Mouse (Mus musculus): ENCODE measurements around the gene Grk3. TPM values are rescaled to one million over a fixed set of nuclear protein-coding genes. Genes with fewer than 3 reads are reported as not detected.

Gene Grk3
- total RNA-seq, 2 experiments from 2014 or later: 0.42 to 3.6 TPM

DNA sequence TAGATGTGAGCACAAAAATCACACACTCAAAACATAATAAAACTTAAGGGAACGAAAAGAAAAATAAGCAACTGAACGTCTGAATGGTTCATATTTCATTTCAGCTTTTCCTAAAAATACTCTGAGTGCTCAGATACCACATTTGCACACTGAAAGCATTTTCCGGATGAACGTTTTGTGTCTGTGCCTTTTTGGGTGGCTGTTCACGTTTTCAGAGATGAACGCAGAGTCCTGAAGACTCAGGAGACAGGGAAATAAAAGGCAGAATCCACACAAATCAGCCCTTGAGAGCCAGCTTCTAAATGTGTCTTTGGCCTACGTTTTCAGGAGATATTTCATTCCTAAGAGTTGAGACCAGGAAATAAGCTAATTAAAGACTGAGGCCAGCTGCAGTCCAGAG is 69.7 kb downstream of the Grk3 start:
- ATAC-seq (replicated peaks; ENCODE audit: low FRiP score, poor library complexity, severe bottlenecking): no peak

DNA sequence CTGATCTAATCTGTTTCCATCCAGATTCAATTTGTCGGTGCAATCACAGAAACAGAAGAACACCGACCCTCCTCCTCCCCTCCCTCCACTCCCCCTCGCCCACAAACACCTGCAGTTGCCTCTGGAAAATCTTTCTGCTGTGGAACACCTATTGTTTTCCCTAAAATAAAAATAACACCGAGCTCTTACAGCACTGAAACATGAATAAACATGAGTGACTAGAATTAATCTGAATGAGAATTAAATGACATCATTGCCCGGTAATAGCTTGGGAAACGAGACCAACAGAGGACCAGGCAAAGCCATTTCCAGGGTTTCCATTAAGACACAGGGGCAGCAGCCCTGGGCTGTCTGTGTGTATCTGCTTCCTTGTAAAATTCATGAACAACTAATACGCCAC is 73.3 kb downstream of the Grk3 start:
- ATAC-seq (replicated peaks; ENCODE audit: low FRiP score, poor library complexity, severe bottlenecking): no peak

DNA sequence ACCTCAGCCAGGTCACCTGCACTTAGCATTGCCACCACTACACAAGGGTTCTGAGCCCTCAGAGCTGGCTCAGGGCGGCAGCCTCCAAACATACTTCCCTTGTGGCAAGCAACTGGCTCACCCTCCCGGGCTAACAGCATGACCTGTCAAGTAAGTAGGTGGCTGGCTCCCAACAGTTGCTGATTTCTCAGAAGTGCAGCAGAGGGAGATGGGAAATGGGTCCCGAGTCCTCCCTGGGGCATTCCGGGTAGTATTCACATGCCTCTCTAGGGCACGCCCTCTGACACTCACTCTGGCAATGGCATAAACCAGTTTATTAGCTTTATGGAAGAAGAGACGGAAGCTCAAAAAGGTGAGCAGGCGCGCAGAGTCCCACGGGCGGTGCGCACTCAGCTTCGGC is 74.6 kb downstream of the Grk3 start:
- no peak for ATAC-seq (replicated peaks; ENCODE audit: low FRiP score, poor library complexity, severe bottlenecking)

DNA sequence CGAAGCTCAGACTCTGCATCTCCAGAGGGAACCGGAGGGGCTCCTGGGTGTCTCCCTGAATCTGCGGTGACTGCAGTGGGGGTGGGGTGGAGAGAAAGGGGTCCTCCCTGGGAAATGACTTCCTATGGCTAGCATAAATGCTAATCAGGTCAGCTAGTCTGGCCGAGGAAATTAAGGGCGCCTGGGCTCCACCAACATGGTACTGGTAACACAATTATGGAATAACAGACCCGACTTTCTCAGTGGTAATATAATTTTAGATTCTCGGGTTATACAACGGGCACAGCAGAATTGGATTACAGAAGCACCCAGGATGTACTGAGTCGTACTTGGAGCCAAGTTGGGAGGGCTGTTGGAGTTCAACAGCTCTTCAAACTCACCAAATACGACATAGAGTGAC is 79.0 kb downstream of the Grk3 start:
- no peak for ATAC-seq (replicated peaks; ENCODE audit: low FRiP score, poor library complexity, severe bottlenecking)

DNA sequence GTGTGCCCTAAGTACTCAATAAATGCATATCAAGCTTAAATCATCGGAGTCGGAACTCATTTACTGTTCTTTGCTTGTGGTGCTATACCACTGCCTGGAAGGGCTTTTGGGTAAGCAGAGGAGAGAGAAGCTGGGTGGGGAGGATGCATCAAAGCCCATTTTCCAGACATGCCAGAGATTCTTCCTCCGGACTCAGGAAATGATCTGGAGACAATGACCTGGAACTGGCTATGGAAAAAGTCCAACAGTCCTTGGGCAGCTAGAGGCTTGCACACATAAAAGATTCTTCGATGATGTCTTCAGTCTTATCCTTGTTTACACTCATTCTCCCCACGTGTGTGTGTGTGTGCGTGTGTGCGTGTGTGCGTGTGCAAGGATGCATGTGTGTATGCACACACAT is 80.2 kb downstream of the Grk3 start:
- ATAC-seq (replicated peaks; ENCODE audit: low FRiP score, poor library complexity, severe bottlenecking): no peak

DNA sequence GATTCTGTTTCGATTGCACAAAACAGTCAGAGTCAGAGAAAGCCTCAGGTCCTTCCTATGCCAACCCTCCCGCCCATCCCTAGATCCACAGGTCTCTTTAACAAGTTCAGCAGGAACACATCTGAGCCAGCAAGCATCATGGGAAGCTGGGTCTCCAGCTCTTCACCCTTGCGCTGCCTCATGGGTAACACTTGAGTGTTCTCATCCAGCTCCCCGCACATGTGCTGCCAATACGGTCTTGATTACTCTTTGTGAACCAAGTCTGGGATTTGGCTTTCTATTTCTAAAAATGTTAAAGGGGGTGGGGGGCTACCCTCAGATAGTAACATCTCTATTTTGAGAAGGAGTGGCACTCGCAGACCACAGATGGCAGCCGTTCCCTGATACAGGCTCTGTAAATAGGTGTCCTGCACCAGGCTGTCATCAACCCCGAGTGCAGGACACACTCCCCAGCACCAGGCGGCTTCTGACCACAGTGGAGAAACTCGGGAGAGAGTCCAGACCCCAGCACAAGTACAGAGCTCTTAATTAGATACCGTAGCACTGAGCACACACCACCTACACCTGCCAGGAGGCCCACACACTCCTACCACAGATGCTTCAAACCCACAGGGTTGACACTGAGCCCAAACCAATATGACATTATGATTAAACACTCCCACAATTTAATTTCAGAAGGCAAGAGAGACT is 82.6 kb downstream of the Grk3 start:
- no peak for ATAC-seq (replicated peaks; ENCODE audit: low FRiP score, poor library complexity, severe bottlenecking)

DNA sequence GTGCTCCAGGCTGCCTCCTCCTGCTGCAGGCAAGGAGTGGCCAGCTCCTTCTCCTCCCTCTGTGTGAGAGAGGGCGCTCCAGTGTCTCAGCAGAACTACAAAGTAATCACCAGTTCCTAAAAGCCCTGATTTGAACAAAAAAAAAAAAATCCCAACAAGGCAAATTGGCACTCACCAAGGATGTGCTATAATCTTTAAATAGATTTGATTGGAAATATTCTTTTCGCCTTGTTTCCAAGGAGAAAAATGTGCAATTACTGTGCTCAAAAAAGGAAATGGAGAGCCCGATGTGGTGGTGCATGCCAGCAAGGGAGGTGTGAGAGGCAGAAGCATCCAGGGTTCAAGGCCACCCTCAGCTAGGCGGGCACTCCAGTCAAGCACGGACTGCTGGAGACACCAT is 83.7 kb downstream of the Grk3 start:
- ATAC-seq (replicated peaks; ENCODE audit: low FRiP score, poor library complexity, severe bottlenecking): no peak

DNA sequence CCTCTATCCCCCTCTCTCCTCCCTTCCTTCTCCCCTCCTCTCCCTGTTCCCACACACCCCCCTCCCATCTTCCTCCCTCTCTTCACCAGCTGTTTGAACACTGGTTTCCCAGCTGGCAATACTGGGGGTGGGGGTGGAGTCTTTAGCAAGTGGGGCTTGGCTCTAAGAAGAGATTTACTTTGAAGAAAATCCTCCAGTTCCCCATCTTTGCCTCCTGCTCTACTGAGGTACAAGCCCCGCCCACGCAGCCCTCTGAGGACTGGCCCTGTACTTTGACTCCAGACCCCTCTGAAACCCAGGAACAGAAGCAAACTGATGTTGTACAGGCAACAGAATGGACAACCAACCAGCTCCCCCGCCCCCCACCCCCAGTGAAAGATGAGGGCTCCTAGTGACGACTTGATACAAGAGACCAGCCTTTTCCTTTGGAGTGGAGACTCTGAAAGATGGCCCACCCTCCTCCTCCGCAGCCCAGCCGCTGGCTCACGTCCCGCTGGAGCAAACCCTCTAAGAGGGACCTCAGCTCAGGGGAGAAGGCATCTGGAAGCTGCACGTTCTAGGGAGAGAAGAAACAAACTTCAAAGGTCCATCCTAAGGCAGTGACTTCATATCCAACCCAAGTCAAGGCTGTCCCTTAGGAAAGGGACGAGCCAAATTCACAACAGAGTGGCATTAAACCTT is 87.2 kb downstream of the Grk3 start:
- ATAC-seq (replicated peaks; ENCODE audit: low FRiP score, poor library complexity, severe bottlenecking): no peak

DNA sequence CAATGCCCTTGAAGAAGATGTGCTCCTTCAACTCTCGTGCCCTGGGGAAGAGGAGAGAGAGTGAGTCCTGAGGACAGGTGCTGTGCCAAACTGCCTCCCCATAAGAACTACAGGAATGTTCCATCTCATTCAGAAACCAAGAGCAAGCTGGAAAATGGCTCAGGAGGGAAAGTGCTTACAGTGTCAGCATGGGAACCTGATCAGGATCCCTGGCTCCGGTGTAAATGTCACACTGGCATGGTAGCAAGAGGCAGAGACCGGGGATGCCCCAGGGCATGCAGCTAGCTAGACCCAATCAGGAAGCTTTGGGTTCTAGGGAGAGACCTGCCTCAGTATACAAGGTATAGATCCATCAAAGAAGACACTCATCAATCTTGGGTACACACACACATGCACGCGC is 90.2 kb downstream of the Grk3 start:
- no peak for ATAC-seq (replicated peaks; ENCODE audit: low FRiP score, poor library complexity, severe bottlenecking)

DNA sequence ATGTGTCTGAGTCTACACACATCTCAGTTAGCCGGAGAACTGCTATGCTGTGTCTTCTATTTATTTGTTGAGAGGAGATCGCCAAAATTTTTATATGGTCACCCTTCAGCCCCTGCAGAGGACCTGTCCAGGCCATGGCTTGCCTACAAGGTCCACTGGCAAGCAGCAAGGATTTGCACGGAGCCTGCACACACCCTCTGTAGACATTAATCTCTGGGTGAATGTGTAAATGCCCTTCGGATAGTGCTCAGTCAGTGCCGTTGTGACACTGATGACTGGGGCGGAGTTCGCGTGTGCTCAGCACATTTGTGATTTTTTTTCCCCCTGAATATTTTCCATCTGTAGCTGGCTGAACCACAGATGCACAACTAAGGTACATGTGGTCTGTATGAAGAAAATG is 90.8 kb downstream of the Grk3 start:
- no peak for ATAC-seq (replicated peaks; ENCODE audit: low FRiP score, poor library complexity, severe bottlenecking)

DNA sequence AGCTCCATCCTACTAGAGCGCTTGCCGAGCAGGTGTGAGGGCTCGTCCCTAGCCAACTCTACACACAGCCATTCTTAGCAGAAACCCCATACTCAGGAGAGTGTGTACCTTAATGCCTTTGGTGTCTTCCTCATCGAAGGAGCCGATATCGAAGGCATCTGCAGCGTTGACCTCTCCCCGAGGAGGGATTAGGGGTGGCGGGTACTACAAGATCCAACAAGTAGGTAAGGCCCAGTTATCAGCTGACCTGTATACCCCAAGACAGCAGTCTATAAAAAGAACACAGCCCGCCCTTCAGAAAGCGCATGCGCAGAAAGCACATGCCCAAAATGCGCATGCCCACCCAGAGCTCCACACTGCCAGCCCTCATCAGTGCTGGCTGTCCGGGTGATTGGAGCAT is 91.8 kb downstream of the Grk3 start:
- no peak for ATAC-seq (replicated peaks; ENCODE audit: low FRiP score, poor library complexity, severe bottlenecking)

DNA sequence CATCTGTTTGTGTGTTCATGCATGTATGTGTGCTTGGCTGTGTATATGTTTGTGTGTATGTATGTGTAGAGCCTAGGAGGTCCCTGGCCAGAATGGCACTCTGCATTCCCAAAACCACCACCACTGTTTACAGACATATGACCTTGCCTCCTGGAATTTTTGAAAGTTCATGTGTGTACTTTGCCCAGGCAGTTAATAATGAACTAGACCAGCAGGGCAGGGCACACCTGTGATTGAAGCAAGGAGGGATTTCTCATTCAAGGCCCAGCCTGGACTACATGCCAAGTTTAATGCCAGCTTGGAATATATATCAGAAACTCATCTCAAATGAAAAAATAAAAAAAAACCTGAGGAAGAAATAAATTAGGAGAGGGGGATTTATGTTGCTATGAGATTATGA is 93.7 kb downstream of the Grk3 start:
- no peak for ATAC-seq (replicated peaks; ENCODE audit: low FRiP score, poor library complexity, severe bottlenecking)

DNA sequence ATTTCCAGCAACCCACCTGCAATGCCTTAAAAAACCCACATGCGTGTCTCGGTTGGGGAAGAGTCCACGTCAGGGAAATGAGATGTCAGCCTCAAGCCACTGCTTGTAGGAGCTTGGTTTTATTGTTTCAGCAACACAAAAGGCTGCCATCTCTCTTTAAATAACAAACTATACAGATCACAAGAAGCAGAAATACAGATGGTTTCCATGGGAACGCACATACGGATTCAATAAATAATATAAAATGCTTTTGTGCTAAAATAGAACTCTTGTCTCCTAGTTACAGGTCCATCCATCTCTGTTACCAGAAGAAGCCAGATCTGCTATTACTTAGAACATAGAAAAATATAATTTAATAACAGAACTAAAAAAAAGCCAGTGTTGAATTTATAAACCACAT is 105.2 kb downstream of the Grk3 start:
- no peak for ATAC-seq (replicated peaks; ENCODE audit: low FRiP score, poor library complexity, severe bottlenecking)

DNA sequence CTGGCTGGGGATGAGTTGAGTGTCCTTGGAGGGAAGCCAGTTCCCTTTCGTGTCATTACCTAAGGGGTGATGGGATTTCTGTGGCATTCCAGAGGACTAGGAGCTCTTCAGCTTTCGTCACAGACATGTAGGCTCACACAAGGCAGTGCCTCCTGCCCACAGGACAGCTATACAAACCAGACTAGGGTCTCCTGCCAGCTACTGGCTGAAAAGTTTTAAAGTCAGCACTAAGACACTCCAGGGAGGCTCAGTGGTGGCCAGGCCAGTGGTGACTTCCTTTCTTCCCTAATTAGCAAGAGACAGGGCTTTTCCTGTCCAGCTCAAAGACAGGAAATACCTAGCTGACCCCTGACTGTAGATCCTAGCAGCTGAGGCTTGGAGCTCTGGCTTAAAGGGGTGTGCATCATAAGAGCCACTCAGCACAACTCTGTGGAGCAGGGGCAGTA is 107.4 kb downstream of the Grk3 start:
- no peak for ATAC-seq (replicated peaks; ENCODE audit: low FRiP score, poor library complexity, severe bottlenecking)

DNA sequence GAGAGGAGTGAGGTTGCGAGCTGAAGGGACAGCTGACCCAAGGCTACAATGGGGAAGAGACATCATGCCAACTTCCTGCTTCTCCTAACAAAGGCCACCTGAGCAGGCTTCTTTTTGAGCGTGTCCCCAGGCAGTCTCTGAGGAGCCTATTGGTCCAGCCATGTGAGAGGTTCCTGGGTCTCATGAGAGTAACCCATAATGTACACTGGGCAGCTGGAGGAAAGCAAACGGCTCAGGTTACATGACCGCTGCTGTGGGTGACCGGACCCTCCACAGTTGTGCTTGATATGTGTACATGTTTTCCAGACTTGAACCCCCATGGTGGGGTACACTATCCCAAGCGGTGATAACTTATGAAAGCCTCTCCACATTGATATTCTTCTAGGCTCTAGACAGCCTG is 108.1 kb downstream of the Grk3 start:
- no peak for ATAC-seq (replicated peaks; ENCODE audit: low FRiP score, poor library complexity, severe bottlenecking)

DNA sequence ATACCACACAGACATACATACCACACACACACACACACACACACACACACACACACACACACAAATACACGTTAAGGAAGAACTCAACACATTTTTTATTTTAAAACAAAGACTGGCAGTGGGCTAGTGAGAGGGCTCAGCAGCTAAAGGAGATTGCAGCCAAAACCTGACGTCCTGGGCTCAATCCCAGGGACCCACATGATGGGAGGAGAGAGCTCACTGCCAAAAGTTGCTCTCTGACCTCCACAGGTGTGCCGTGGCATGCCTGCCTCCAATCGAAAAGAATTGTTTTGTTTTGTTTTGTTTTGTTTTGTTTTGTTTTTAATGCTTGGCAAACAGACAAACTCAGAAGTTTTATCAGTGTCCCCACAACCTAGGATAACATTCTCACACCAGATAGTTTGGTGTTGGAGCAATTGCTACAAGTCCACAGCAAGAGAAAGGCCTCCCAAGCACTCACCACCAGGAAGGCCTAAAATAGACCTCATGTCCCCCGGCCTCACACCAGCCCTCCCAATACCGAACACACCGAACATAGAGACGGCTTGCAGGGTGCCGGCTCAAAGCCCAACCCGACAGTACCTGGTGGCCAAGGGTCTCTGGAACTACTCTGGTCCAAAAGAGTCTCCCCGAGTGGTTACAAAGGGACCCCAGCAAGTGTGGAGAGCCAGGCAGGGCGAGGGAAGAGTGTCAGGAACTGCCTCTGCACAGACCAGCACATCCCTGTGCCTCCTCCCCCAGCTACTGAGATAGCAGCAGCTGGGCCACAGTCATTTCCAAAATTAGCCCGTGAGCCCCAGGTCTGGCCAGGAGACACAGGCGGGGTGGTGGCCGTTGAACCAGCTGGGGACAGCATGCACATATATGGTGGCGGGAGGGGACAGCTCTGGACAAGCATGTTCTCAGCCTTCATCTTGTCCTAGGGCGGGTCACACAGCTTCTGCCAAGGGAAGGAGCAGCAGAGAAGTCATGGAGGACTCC is 119.6 kb downstream of the Grk3 start, which contains the start of gene Myo18b:
Myo18b (minus strand) TSS at position 689 of the 981 bp plus-strand sequence.
- no peak for ATAC-seq (replicated peaks; ENCODE audit: low FRiP score, poor library complexity, severe bottlenecking)

DNA sequence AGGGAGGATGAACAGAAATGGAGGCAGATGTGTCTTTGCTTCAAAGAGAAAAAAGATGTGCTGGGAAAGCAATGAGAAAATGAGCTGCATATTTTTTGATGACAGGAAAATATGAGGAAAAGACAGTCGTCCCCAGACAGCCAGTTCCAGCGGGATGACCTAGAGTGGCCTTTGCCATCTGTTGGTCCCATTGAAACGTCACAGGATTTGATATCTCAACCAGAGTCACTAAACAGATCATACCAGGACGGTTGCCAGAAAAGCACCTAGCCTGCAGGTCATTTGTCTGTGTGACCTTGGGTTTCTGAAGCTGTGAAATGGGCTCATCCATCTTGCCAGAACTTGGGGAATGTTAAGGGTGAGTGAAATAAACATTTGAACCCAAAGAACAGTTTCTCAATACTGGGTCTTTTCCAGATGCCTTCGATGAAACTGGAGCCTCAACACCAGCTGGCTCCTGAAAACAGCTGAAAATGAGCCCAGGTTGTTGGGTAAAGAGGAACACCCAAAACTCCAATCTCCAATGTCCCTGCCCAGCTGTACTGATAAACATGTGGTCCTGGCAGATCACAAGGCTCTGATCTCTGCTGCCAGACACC is 122.0 kb downstream of the Grk3 start:
- ATAC-seq (replicated peaks; ENCODE audit: low FRiP score, poor library complexity, severe bottlenecking): no peak

DNA sequence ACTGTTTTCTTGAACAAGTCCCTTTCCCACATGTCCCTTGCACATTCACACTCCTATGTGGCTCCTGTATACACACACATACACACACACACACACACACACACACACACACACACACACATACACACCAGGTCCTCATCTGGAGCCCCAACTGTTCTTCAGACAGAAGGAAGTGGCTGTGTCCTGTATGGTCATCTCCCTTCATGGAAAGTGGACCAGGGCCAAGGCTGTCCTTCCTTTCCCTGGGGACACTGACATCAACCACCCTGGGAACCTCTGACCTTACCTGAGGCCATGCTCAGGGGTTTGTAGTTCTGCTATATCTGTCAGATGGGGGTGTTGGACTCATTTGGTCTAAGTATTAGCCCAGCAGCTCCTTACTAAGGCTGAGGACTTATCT is 123.2 kb downstream of the Grk3 start:
- ATAC-seq (replicated peaks; ENCODE audit: low FRiP score, poor library complexity, severe bottlenecking): no peak

DNA sequence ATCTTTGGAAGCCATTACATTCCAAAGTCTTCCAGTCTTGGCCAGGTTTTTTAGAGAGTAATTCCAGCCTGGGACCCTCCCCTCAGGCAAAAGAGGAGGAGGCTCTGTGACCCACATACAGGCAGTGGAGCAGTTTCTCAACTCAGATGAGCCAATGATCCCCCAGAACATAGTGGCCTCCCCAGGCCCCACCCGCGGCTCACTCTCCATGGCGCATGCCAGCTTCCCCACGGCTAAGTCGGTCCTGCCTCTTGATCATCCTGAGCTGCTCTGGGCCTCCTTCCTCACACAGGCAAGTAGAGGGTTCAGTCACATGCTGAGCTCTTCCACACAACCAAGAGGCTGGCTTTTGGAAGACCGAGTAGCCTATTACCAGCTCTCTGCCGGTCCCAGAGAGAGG is 126.9 kb downstream of the Grk3 start:
- no peak for ATAC-seq (replicated peaks; ENCODE audit: low FRiP score, poor library complexity, severe bottlenecking)

Measured in erythroid progenitor cell, adult 5-6 weeks (primary cell).